Mouse (Mus musculus) layer of hippocampus, adult 18-20 months (tissue): Measurements from ENCODE around the gene Acer2. TPM values are rescaled to one million over a fixed set of nuclear protein-coding genes. Genes with fewer than 3 reads are reported as not detected.
A peak's percentile ranks its signal among the peaks of the same experiment; 100 is the strongest.
"Not testable (repeated sequence)": the region's sequence is repeated elsewhere in the genome, so short reads cannot be mapped to it uniquely, and the experiment has no call there.

Source experiments
- DNase-seq, 2 experiments: peaks; one replicate each; pipeline ENCODE4 v3.0.0; 2022; ENCODE audit warnings: low spot score in 2 of 2
- long read RNA-seq: library from polyadenylated mRNA; stranded (forward); transcript quantifications from one replicate; pipeline ENCODE4 v2.0.0, GENCODE M21; 2021
- total RNA-seq, 2 experiments: library from RNA; stranded (reverse); gene quantifications; 2 replicates each; pipeline ENCODE4 v1.2.3; 2021

Gene Acer2
- total RNA-seq = 1 to 10 TPM; 5.3 to 5.9 TPM
- long read RNA-seq, full-length matches to known transcripts = 3 of 9 reads
- long read RNA-seq, partial matches to known transcripts = 3 of 9 reads
- long read RNA-seq, other reads (novel, unspliced or antisense) = 3 of 9 reads

GRCm38 (mm10) chr4:86874146-86874847, at the start of gene Acer2:
Acer2 (plus strand) TSS chr4:86874396.
- DNase-seq = peak; percentile 58 to 84

GRCm38 (mm10) chr4:86825143-86825542, 49.1 kb upstream of the Acer2 start:
- peak in 1 of 2 experiments; percentile 7 for DNase-seq

GRCm38 (mm10) chr4:86831896-86832295, 42.3 kb upstream of the Acer2 start:
- no peak for DNase-seq

GRCm38 (mm10) chr4:86841141-86841540, 33.1 kb upstream of the Acer2 start:
- not testable (repeated sequence) for DNase-seq

- no peak for DNase-seq
Observed at GRCm38 (mm10) chr4:86845384-86845783, 28.8 kb upstream of the Acer2 start.

GRCm38 (mm10) chr4:86847246-86847645, 26.9 kb upstream of the Acer2 start:
- no peak for DNase-seq

GRCm38 (mm10) chr4:86851331-86851730, 22.9 kb upstream of the Acer2 start:
- DNase-seq = no peak

- DNase-seq = no peak
Observed at GRCm38 (mm10) chr4:86852018-86852417, 22.2 kb upstream of the Acer2 start.

GRCm38 (mm10) chr4:86852813-86853590, 21.2 kb upstream of the Acer2 start:
- no peak for DNase-seq

- DNase-seq = no peak
Observed at GRCm38 (mm10) chr4:86856304-86857112, 17.7 kb upstream of the Acer2 start.

GRCm38 (mm10) chr4:86857113-86858069, 16.8 kb upstream of the Acer2 start, which contains the start of gene Rps6:
Rps6 (minus strand) TSS chr4:86857412.
- peak; percentile 94 to 99 for DNase-seq

GRCm38 (mm10) chr4:86858070-86858440, 16.1 kb upstream of the Acer2 start:
- no peak for DNase-seq

GRCm38 (mm10) chr4:86864087-86864486, 10.1 kb upstream of the Acer2 start:
- DNase-seq = no peak

GRCm38 (mm10) chr4:86871988-86872387, 2.2 kb upstream of the Acer2 start:
- no peak for DNase-seq

GRCm38 (mm10) chr4:86873072-86873471, 1.1 kb upstream of the Acer2 start:
- DNase-seq = peak; percentile 15 to 66

- no peak for DNase-seq
Observed at GRCm38 (mm10) chr4:86879477-86879876, 5.3 kb downstream of the Acer2 start.

- DNase-seq = no peak
Observed at GRCm38 (mm10) chr4:86881178-86881577, 7.0 kb downstream of the Acer2 start.

GRCm38 (mm10) chr4:86882413-86882812, 8.2 kb downstream of the Acer2 start:
- DNase-seq = no peak

GRCm38 (mm10) chr4:86884945-86885344, 10.7 kb downstream of the Acer2 start:
- DNase-seq = peak in 1 of 2 experiments; percentile 13

GRCm38 (mm10) chr4:86885790-86886159, 11.6 kb downstream of the Acer2 start:
- DNase-seq = no peak
